Mouse (Mus musculus): ENCODE measurements at regions not wholly inside any gene's neighbourhood (a gene's known extent, or its start where the extent isn't known, plus 50 kb on each side); places are given as distances from the start of the nearest gene placed in this dataset.

DNA sequence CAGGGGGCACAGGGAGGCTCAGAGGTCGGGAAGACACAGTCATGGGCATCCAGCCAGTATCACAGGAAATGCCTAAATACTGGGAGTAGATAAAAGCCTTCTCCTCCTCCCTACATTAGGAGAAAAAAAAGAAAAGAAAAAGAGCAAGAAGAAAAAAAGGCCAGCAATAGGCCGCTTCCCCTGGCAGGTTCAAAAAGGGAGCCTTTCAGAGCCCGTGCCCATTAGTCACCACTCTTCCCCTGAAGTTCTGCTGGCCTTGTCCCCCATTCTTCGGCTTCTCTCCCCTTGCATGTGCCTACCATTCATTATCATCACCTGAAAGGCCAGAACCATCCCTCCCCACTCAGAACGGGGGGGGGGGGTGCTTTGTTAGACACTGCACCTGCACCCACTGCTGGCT lies 144.5 kb upstream of the Tbx3 start:
- TF ChIP-seq CTCF (IDR thresholded peaks at IDR 0.05), result no peak
- no peak for TF ChIP-seq POLR2A (IDR thresholded peaks at IDR 0.05; ENCODE audit: insufficient read depth, low read depth, low read length)

All from heart, adult 2 months (tissue).